Mouse (Mus musculus): ENCODE measurements around the gene Bglap. TPM values are rescaled to one million over a fixed set of nuclear protein-coding genes. Genes with fewer than 3 reads are reported as not detected.

The Bglap gene
- polyA plus RNA-seq, 1 experiment: not detected

- Histone ChIP-seq H3K4me3 (ENCODE audit: low read depth, low read length) (peak within 1 kb of the TSS; percentile 27), H3K36me3 (ENCODE audit: control insufficient read depth, insufficient read depth, low read length, poor library complexity, severe bottlenecking) (peaks cover 20% of the 10 kb centered on the region), H3K27ac (ENCODE audit: insufficient read depth, low read length) (no peak within 1 kb of the TSS), H3K9ac (ENCODE audit: low read depth, poor library complexity, severe bottlenecking) (peak within 1 kb of the TSS; percentile 48), H3K9me3 (replicated peaks; ENCODE audit: control insufficient read depth, insufficient read depth, low read length, poor library complexity, severe bottlenecking) (0 out of 2 replicates have a peak, but pooled peaks cover under 1% of the 10 kb centered on the region), H3K27me3 (ENCODE audit: control insufficient read depth, insufficient read depth, low read length, poor library complexity, severe bottlenecking) (no peaks in the 10 kb centered on the region), H3K4me1 (ENCODE audit: control insufficient read depth, insufficient read depth, low read length) (peaks cover 3% of the 10 kb centered on the region)
- TF ChIP-seq POLR2A (IDR thresholded peaks at IDR 0.05; ENCODE audit: insufficient read depth, low read length) (no peak), EP300 (IDR thresholded peaks at IDR 0.05; ENCODE audit: insufficient read depth, low read depth, low read length) (no peak), CTCF (IDR thresholded peaks at IDR 0.05; ENCODE audit: low read depth, low read length) (no peak)
Measured at GRCm38 (mm10) chr3:88364337-88364736, 19.9 kb downstream of the Bglap start, which contains the start of gene Paqr6. Gene Paqr6 (plus strand): TSS chr3:88364584.

- Histone ChIP-seq H3K9ac (ENCODE audit: low read depth, poor library complexity, severe bottlenecking) (no peak overlapping the region), H3K4me3 (ENCODE audit: low read depth, low read length) (no peak overlapping the region), H3K4me1 (ENCODE audit: control insufficient read depth, insufficient read depth, low read length) (peaks cover 3% of the 10 kb centered on the region), H3K36me3 (ENCODE audit: control insufficient read depth, insufficient read depth, low read length, poor library complexity, severe bottlenecking) (peaks cover 26% of the 10 kb centered on the region), H3K9me3 (replicated peaks; ENCODE audit: control insufficient read depth, insufficient read depth, low read length, poor library complexity, severe bottlenecking) (no peaks in the 10 kb centered on the region), H3K27ac (ENCODE audit: insufficient read depth, low read length) (no peak overlapping the region), H3K27me3 (ENCODE audit: control insufficient read depth, insufficient read depth, low read length, poor library complexity, severe bottlenecking) (no peaks in the 10 kb centered on the region)
- TF ChIP-seq POLR2A (IDR thresholded peaks at IDR 0.05; ENCODE audit: insufficient read depth, low read length): no peak
- no peak for TF ChIP-seq CTCF (IDR thresholded peaks at IDR 0.05; ENCODE audit: low read depth, low read length)
- TF ChIP-seq EP300 (IDR thresholded peaks at IDR 0.05; ENCODE audit: insufficient read depth, low read depth, low read length): no peak
Measured at GRCm38 (mm10) chr3:88363700-88364099, 20.6 kb downstream of the Bglap start.

GRCm38 (mm10) chr3:88361612-88362313 lies 22.5 kb downstream of the Bglap start:
- no peak overlapping the region for H3K9ac ChIP-seq (ENCODE audit: low read depth, poor library complexity, severe bottlenecking)
- no peaks in the 10 kb centered on the region for H3K27me3 ChIP-seq (ENCODE audit: control insufficient read depth, insufficient read depth, low read length, poor library complexity, severe bottlenecking)
- H3K9me3 ChIP-seq (replicated peaks; ENCODE audit: control insufficient read depth, insufficient read depth, low read length, poor library complexity, severe bottlenecking): no peaks in the 10 kb centered on the region
- no peak overlapping the region for H3K4me3 ChIP-seq (ENCODE audit: low read depth, low read length)
- no peak for TF ChIP-seq POLR2A (IDR thresholded peaks at IDR 0.05; ENCODE audit: insufficient read depth, low read length)
- H3K4me1 ChIP-seq (ENCODE audit: control insufficient read depth, insufficient read depth, low read length): peaks cover 3% of the 10 kb centered on the region
- H3K27ac ChIP-seq (ENCODE audit: insufficient read depth, low read length): no peak overlapping the region
- H3K36me3 ChIP-seq (ENCODE audit: control insufficient read depth, insufficient read depth, low read length, poor library complexity, severe bottlenecking): peaks cover 45% of the 10 kb centered on the region

GRCm38 (mm10) chr3:88361096-88361495 lies 23.2 kb downstream of the Bglap start:
- TF ChIP-seq POLR2A (IDR thresholded peaks at IDR 0.05; ENCODE audit: insufficient read depth, low read length) (no peak), EP300 (IDR thresholded peaks at IDR 0.05; ENCODE audit: insufficient read depth, low read depth, low read length) (no peak), CTCF (IDR thresholded peaks at IDR 0.05; ENCODE audit: low read depth, low read length) (no peak)
- Histone ChIP-seq H3K27ac (ENCODE audit: insufficient read depth, low read length) (no peak overlapping the region), H3K36me3 (ENCODE audit: control insufficient read depth, insufficient read depth, low read length, poor library complexity, severe bottlenecking) (peaks cover 51% of the 10 kb centered on the region)

GRCm38 (mm10) chr3:88359989-88360388 lies 24.3 kb downstream of the Bglap start:
- peaks cover 62% of the 10 kb centered on the region for H3K36me3 ChIP-seq (ENCODE audit: control insufficient read depth, insufficient read depth, low read length, poor library complexity, severe bottlenecking)
- H3K27ac ChIP-seq (ENCODE audit: insufficient read depth, low read length): no peak overlapping the region
- H3K27me3 ChIP-seq (ENCODE audit: control insufficient read depth, insufficient read depth, low read length, poor library complexity, severe bottlenecking): no peaks in the 10 kb centered on the region
- no peaks in the 10 kb centered on the region for H3K9me3 ChIP-seq (replicated peaks; ENCODE audit: control insufficient read depth, insufficient read depth, low read length, poor library complexity, severe bottlenecking)
- no peak overlapping the region for H3K4me3 ChIP-seq (ENCODE audit: low read depth, low read length)
- TF ChIP-seq EP300 (IDR thresholded peaks at IDR 0.05; ENCODE audit: insufficient read depth, low read depth, low read length): no peak
- no peak for TF ChIP-seq CTCF (IDR thresholded peaks at IDR 0.05; ENCODE audit: low read depth, low read length)
- H3K4me1 ChIP-seq (ENCODE audit: control insufficient read depth, insufficient read depth, low read length): peaks cover 3% of the 10 kb centered on the region
- H3K9ac ChIP-seq (ENCODE audit: low read depth, poor library complexity, severe bottlenecking): no peak overlapping the region

More at GRCm38 (mm10) chr3:88361096-88361495, 23.2 kb downstream of the Bglap start:
- Histone ChIP-seq H3K9ac (ENCODE audit: low read depth, poor library complexity, severe bottlenecking) (no peak overlapping the region), H3K9me3 (replicated peaks; ENCODE audit: control insufficient read depth, insufficient read depth, low read length, poor library complexity, severe bottlenecking) (no peaks in the 10 kb centered on the region), H3K27me3 (ENCODE audit: control insufficient read depth, insufficient read depth, low read length, poor library complexity, severe bottlenecking) (no peaks in the 10 kb centered on the region), H3K4me3 (ENCODE audit: low read depth, low read length) (no peak overlapping the region), H3K4me1 (ENCODE audit: control insufficient read depth, insufficient read depth, low read length) (peaks cover 3% of the 10 kb centered on the region)

- H3K9me3 ChIP-seq (replicated peaks; ENCODE audit: control insufficient read depth, insufficient read depth, low read length, poor library complexity, severe bottlenecking): no peaks in the 10 kb centered on the region
- no peaks in the 10 kb centered on the region for H3K4me1 ChIP-seq (ENCODE audit: control insufficient read depth, insufficient read depth, low read length)
- no peak overlapping the region for H3K27ac ChIP-seq (ENCODE audit: insufficient read depth, low read length)
- TF ChIP-seq EP300 (IDR thresholded peaks at IDR 0.05; ENCODE audit: insufficient read depth, low read depth, low read length) (no peak), POLR2A (IDR thresholded peaks at IDR 0.05; ENCODE audit: insufficient read depth, low read length) (no peak), CTCF (IDR thresholded peaks at IDR 0.05; ENCODE audit: low read depth, low read length) (no peak)
- no peak overlapping the region for H3K4me3 ChIP-seq (ENCODE audit: low read depth, low read length)
- H3K27me3 ChIP-seq (ENCODE audit: control insufficient read depth, insufficient read depth, low read length, poor library complexity, severe bottlenecking): no peaks in the 10 kb centered on the region
- H3K9ac ChIP-seq (ENCODE audit: low read depth, poor library complexity, severe bottlenecking): no peak overlapping the region
- H3K36me3 ChIP-seq (ENCODE audit: control insufficient read depth, insufficient read depth, low read length, poor library complexity, severe bottlenecking): peaks cover 65% of the 10 kb centered on the region
Measured at GRCm38 (mm10) chr3:88359584-88359983, 24.7 kb downstream of the Bglap start.

All from ES-Bruce4 (cell line).